ENCODE assay signal across 17 mouse cellular contexts in the genomic region with DNA sequence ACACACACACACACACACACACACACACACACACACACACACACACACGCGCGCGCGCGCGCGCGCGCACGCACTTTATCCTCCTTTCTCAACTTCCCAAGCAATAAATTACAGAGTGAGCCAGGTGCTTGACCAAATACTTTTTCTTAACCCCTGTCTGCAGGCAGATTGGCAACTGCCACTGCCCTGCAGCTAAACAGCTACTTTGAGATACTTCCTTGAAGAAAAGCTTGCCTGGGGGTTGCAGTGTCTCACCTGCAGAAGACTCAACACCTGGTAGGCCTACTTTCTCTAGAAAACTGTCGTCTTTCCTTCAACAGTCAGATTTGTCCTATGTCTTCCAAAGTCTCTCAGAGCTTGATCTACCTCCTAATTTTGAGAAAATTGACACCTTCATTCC.
"Had no signal": no experiment of that assay in that cellular context is flagged by ENCODE, and none has a peak within 500 bp of the region (broad histone marks: within the 10 kb centered on the region; RNA-seq: fewer than 3 reads in every experiment).

No protein-coding gene starts in this region.

- H3K9me3 ChIP-seq: limb, embryonic 15.5 days; midbrain, embryonic 12.5 days; midbrain, embryonic 15.5 days; neural tube, embryonic 13.5 days had no signal

- H3K4me1 ChIP-seq: limb, embryonic 15.5 days; midbrain, embryonic 15.5 days; neural tube, embryonic 13.5 days had no signal

- H3K4me2 ChIP-seq: limb, embryonic 15.5 days; liver, embryonic 11.5 days; lung, embryonic 14.5 days; midbrain, embryonic 12.5 days; midbrain, embryonic 15.5 days; neural tube, embryonic 13.5 days had no signal

- DNase-seq: kidney, adult 2 months; kidney, postnatal 25 days; layer of hippocampus, adult 9-11 months; liver, postnatal 0 days; lung, embryonic 14.5 days; retina, postnatal 1 day had no signal

- H3K4me3 ChIP-seq: layer of hippocampus, adult 2 months; limb, embryonic 15.5 days; midbrain, embryonic 12.5 days; midbrain, embryonic 15.5 days; neural tube, embryonic 13.5 days had no signal

- H3K9ac ChIP-seq: limb, embryonic 15.5 days; liver, embryonic 14.5 days; liver, postnatal 0 days; lung, embryonic 14.5 days; midbrain, embryonic 12.5 days; midbrain, embryonic 15.5 days; neural tube, embryonic 13.5 days had no signal

- H3K27ac ChIP-seq: kidney, postnatal 0 days; layer of hippocampus, adult 2 months; limb, embryonic 15.5 days; liver, embryonic 14.5 days; macrophage; midbrain, embryonic 12.5 days; midbrain, embryonic 15.5 days; neural tube, embryonic 13.5 days had no signal

- H3K27me3 ChIP-seq: limb, embryonic 15.5 days; midbrain, embryonic 12.5 days; midbrain, embryonic 15.5 days; neural tube, embryonic 13.5 days had no signal

- H3K36me3 ChIP-seq: limb, embryonic 15.5 days; midbrain, embryonic 12.5 days; midbrain, embryonic 15.5 days; neural tube, embryonic 13.5 days had no signal

- ATAC-seq: intestine, postnatal 0 days; liver, postnatal 0 days; lung, postnatal 0 days; midbrain, embryonic 15.5 days had no signal
